Mouse (Mus musculus): ENCODE results near the gene Ddx19a.
"Not testable (repeated sequence)": the region's sequence is repeated elsewhere in the genome, so short reads cannot be mapped to it uniquely, and the experiment has no call there.

Ddx19a gene

DNA sequence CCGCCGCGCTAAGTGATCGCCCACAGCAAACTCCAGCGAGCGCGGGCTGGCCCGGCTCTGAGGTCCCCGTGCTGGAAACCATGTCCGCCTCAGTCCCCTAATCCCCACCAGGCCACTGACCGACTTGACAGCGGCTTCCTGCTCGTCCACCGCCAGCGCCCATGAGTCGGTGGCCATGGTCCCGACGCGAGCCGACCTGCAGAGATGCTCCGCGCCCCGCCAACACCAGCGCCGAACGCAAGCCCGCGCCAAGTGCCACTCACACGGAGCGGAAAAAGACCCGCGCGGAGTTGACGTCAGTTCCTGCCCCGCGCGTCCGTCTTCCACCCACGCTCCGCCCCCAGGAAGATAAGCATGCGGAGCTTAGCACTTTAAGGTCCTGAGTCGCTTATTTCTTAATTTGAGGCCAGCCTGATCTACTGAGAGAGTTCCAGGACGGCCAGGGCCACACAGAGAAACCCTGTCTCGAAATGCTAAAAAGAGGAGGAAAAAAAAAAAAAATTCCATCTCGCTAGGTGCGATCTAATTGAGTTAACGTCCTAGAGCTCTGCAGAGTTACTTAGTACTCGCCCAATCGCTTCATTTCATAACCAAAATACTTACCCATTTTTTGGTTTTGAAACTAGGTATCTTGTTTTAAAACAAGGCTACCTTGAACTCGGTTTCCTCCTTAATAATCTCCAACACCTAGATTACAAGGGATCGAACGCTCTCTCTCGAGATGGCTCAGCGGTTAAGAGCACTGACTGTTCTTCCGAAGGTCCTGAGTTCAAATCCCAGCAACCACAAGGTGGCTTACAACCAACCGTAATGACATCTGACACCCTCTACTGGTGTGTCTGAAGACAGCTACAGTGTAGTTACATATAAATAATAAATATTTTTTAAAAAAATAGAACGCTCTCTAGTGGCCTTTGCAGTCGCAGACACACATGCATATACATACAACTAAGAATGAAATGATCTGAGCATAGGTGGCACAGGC is at the start of gene Ddx19a:
TSS of gene Ddx19a (minus strand) at position 254 of the 985 bp plus-strand sequence.
- DNase-seq (ENCODE audit: low read depth, low spot score), result peak; percentile 88

- no peak for DNase-seq (ENCODE audit: low read depth, low spot score)
Observed at GRCm38 (mm10) chr8:111044003-111044734, 46.6 kb upstream of the Ddx19a start.

DNA sequence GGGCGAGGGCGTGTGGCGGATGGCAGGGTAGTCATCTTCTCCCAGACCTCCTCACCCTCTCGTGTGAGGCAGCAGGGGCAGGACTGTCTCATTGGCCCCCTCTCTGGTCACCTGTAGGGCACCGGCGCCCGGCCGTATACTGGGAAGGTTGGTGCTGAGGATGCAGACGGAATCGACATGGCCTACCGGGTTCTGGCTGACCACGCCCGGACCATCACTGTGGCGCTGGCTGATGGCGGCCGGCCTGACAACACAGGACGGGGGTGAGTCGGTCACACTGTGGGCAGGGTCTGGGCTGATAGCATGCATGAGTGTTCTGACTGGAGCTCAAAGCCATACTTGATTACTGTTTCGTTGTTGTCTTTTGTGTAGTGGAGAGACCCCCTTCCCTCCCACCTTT is 44.9 kb upstream of the Ddx19a start:
- no peak for DNase-seq (ENCODE audit: low read depth, low spot score)

GRCm38 (mm10) chr8:111036591-111036990 is 39.0 kb upstream of the Ddx19a start:
- DNase-seq (ENCODE audit: low read depth, low spot score), result no peak

- DNase-seq (ENCODE audit: low read depth, low spot score), result no peak
Observed at GRCm38 (mm10) chr8:111034276-111034675, 36.7 kb upstream of the Ddx19a start.

DNA sequence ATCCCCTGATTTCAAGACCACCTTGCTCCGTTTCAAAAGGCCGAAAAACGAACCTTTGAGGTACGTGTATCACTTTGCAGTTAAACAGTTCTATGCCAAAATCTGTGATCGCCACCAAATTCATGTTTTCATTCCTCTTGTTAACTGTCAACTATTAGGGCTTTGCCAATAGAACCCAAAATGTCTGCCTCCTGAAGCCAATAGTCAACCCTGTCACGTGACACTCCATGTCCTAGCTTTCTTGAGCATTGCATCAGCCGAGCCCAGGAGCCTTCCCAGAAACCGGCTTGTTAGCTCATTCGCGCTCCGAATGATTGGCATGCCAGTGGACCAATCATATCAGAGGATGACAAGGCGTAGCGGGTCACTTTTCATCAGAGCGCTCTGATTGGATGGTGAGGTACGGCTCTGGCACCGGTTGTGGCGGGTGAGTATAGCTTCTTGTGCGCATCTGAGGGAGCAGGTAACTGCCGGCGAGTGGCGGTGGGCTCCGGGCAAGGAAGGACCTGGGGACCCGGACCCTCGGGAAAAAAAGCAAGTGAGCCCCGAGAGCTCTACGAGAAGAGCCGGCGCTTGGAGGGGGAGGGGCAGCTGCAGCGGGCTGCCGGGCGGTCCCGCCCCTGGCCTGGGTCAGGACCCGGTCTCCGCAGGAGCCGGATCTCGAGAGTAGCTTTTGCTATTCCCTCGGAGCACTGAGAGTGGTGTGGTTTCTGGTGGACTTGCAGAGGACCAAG is 36.0 kb upstream of the Ddx19a start:
- peak; percentile 100 for DNase-seq (ENCODE audit: low read depth, low spot score)

GRCm38 (mm10) chr8:111032916-111033315 is 35.3 kb upstream of the Ddx19a start, which contains the start of gene Aars:
Gene Aars (plus strand): TSS chr8:111033144.
- DNase-seq (ENCODE audit: low read depth, low spot score), result no peak

GRCm38 (mm10) chr8:111031572-111031971 is 34.0 kb upstream of the Ddx19a start, which contains the start of gene Ddx19b:
Gene Ddx19b (minus strand): TSS chr8:111031751.
- no peak for DNase-seq (ENCODE audit: low read depth, low spot score)

DNA sequence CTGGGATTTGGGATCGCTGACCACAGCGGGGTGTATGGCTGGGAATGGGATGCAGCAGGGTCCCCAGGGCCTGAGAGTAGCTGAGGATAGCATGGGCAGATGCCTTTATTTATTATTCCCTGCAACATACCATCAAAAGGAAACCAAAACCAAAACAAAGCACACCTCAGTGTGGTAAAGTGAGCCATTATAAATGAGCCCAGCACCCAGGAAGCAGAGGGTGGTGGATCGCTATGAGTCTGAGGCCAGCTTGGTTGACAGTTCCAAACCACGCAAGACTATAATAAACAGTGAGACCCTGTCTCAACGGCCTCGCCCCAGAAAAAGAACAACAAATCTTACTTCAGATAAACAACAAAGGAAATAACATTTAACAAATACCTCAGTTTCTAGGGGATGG is 32.4 kb upstream of the Ddx19a start:
- DNase-seq (ENCODE audit: low read depth, low spot score), result no peak

GRCm38 (mm10) chr8:111029589-111029988 is 32.0 kb upstream of the Ddx19a start:
- DNase-seq (ENCODE audit: low read depth, low spot score), result no peak

DNA sequence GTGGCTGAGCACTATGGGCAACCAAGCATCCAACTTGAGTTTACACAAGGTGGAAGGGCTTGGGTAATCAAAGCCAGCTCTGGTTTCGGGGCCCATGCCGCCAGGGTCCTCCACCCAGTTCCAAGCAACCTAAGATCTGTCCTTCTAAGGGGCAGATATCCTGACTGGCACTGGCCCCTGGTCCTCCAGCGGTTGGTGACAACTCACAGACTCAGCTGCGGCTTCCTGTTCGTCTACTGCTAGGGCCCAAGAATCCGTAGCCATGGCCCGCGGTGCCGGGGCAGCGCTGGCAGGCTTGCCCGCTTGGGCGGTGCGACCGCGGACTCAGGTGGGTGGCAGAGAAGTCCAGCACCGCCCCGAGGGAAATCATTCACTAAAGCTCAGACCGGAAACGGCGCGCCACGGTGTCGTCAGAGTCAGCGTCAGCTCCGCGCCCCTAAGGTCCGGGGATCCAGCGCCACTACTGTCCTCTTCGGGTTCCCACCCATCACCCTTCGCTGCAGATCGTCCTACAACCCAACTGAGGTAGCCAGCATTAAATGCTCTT is 29.9 kb upstream of the Ddx19a start:
- DNase-seq (ENCODE audit: low read depth, low spot score), result peak; percentile 83

GRCm38 (mm10) chr8:111026609-111027008 is 29.0 kb upstream of the Ddx19a start:
- DNase-seq (ENCODE audit: low read depth, low spot score), result not testable (repeated sequence)

DNA sequence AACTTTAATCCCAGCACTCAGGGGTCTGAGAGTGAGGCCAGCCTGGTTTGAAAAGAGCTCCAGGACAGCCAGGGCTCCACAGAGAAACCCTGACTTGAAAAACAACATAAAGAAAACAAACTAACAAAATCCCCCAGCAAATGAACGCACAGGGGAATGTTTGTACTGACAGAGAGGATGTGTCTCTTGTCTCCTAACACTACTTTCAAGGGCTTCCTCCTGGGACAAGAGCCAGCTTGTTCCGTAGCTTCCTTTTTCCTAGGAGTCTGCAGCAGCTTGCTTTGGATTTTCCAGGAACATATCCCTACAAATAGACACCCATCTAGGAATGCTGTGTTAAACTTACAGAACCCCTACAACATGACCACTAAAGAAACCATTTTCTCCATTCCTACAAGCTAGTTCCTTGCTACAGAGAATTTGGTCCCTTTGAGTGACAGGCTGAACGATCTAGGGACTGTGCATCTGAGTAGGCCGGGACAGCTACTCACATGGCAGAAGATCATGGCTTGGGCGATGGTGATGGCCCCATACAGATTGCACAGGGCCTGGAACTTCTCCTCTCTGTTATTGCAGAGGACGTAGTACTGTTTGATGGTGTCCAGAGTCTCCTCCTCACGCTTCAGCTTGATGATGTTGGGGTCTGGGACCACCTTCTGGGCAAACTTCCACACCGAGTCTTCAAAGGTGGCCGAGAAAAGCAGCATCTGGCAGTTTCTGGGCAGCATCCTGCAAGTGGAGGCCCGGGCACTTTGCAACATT is 12.8 kb upstream of the Ddx19a start:
- not testable (repeated sequence) for DNase-seq (ENCODE audit: low read depth, low spot score)

GRCm38 (mm10) chr8:110996641-110997430 is 764 bp downstream of the Ddx19a start:
- no peak for DNase-seq (ENCODE audit: low read depth, low spot score)

DNA sequence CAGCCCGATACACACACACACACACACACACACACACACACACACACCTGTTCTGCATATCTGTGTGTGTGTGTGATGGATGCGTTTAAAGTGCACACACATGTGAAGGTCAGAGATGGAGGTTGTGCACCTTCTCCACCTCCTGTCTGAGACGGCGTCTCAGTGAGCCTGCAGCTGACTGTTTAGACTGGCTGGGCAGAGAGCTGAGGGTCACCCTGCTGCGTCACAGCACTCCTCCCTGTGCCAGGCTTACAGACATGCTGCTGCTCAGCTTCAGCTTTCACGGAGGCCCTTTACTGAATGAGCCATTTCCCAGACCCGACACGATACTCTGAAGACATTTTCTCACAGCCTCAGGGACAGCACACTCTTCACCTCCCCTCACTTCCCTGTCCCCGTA is 7.6 kb downstream of the Ddx19a start:
- no peak for DNase-seq (ENCODE audit: low read depth, low spot score)

- DNase-seq (ENCODE audit: low read depth, low spot score), result no peak
Observed at GRCm38 (mm10) chr8:110987805-110988744, 9.5 kb downstream of the Ddx19a start.

DNA sequence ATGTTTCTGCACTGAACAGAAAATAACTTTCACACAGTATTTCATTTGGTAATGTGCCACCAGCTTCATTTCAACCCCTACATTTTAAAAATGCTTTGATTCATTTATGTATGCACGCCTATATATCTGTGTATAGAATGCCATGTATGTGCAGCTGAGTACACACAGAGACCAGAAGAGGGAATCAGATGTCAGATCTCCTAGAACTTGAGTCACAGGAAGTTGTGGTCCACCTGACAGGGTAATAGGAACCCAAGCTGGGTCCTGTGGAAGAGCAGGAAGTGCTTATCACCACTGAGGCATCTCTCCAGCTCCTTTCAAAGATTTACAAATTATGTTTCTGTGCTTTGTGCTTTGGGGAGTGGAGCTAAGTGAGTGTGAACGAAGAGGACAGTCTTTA is 16.3 kb downstream of the Ddx19a start:
- no peak for DNase-seq (ENCODE audit: low read depth, low spot score)

DNA sequence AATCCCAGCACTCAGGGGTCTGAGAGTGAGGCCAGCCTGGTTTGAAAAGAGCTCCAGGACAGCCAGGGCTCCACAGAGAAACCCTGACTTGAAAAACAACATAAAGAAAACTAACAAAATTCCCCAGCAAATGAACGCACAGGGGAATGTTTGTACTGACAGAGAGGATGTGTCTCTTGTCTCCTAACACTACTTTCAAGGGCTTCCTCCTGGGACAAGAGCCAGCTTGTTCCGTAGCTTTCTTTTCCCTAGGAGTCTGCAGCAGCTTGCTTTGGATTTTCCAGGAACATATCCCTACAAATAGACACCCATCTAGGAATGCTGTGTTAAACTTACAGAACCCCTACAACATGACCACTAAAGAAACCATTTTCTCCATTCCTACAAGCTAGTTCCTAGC is 19.6 kb downstream of the Ddx19a start:
- not testable (repeated sequence) for DNase-seq (ENCODE audit: low read depth, low spot score)

DNA sequence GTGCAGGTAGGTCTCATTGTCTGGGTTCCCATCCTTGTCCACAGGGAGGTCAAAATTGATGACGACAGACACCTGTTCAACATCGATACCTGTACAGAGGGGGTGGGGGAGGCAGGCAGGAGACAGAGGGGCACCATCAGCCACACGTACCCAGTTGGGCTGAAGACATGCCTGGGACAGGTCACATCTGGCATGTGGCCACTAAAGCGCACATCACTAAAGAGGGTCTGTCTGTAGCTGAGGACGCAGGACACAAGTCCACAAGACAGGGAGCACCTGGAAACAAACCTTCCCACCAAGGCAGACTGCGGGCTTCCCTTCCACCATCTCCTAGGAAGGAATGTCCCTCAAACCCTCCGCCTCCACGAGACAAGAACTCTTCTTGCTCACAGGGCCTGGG is 21.1 kb downstream of the Ddx19a start:
- DNase-seq (ENCODE audit: low read depth, low spot score), result not testable (repeated sequence)
